Mouse (Mus musculus) lung, embryonic 14.5 days (tissue): ENCODE measurements at regions not wholly inside any gene's neighbourhood (a gene's known extent, or its start where the extent isn't known, plus 50 kb on each side); places are given as distances from the start of the nearest gene placed in this dataset.

Source experiments
- ATAC-seq: fragments of 200-750 bp; cut with Nextera tagmentation; 2 replicates; pipeline ENCODE4 v1.8.0; 2017; ENCODE audit warnings: mild to moderate bottlenecking, moderate TSS enrichment, moderate library complexity; ENCODE audit not compliant: insufficient read depth
- DNase-seq: peaks from one replicate; pipeline ENCODE4 v3.0.0-alpha.2; 2015
- H3K27ac ChIP-seq: fragments of 300-500 bp; sonication (generic); 2 replicates; pipeline ENCODE4 v1.5.1; 2014; ENCODE audit warnings: low read depth, mild to moderate bottlenecking, moderate library complexity
- H3K27me3 ChIP-seq: fragments of 300-500 bp; sonication (generic); 2 replicates; pipeline ENCODE4 v1.6.1; 2014; ENCODE audit warnings: low read length, control low read depth; ENCODE audit not compliant: insufficient read depth
- H3K36me3 ChIP-seq: fragments of 300-500 bp; sonication (generic); 2 replicates; pipeline ENCODE4 v1.6.1; 2014; ENCODE audit warnings: control low read depth; ENCODE audit not compliant: insufficient read depth
- H3K4me1 ChIP-seq: fragments of 300-500 bp; sonication (generic); 2 replicates; pipeline ENCODE4 v1.6.1; 2014; ENCODE audit warnings: antibody characterized with exemption, control low read depth; ENCODE audit not compliant: insufficient read depth
- H3K4me2 ChIP-seq: fragments of 300-500 bp; sonication (generic); 2 replicates; pipeline ENCODE4 v1.6.1; 2014; ENCODE audit warnings: mild to moderate bottlenecking
- H3K4me3 ChIP-seq: fragments of 300-500 bp; sonication (generic); 2 replicates; pipeline ENCODE4 v1.5.1; 2014; ENCODE audit warnings: low read depth, low read length
- H3K9ac ChIP-seq: fragments of 300-500 bp; sonication (generic); 2 replicates; pipeline ENCODE4 v1.6.1; 2014
- H3K9me3 ChIP-seq: fragments of 300-500 bp; sonication (generic); 2 replicates; pipeline ENCODE4 v1.6.1; 2016; ENCODE audit warnings: low read depth, low read length, control low read depth
- CTCF ChIP-seq: IDR thresholded peaks from 2 replicates; pipeline ENCODE4 v1.5.1; 2016; ENCODE audit warnings: antibody characterized with exemption, low read depth
- WGBS: fragments of 180-500 bp; shearing (Covaris S2); extraction: QIAGEN DNeasy Blood & Tissue Kit; methylation state at CpG from one replicate; pipeline ENCODE4 v1.1.7; 2014; 5-methylcytosine and 5-hydroxymethylcytosine counted together

GRCm38 (mm10) chr13:35079685-35080084, 52.8 kb upstream of the Eci2 start:
- no peak for ATAC-seq

GRCm38 (mm10) chr13:35085386-35085785, 58.5 kb upstream of the Eci2 start:
- Histone ChIP-seq H3K9me3 (no peaks in the 10 kb centered on the region), H3K4me1 (no peaks in the 10 kb centered on the region), H3K4me2 (no peak overlapping the region), H3K27ac (no peak overlapping the region), H3K4me3 (no peak overlapping the region), H3K36me3 (no peaks in the 10 kb centered on the region), H3K27me3 (no peaks in the 10 kb centered on the region), H3K9ac (no peak overlapping the region)
- TF ChIP-seq CTCF: 0 out of 2 replicates have a peak, but pooled peaks have one; percentile 22
- ATAC-seq (no peak), DNase-seq (no peak)
- 65% methylated on average over 3 of the region's 3 CpGs for WGBS

More at GRCm38 (mm10) chr13:35079685-35080084, 52.8 kb upstream of the Eci2 start:
- 64% methylated on average over 2 of the region's 2 CpGs for WGBS
- no peak overlapping the region for H3K9ac ChIP-seq
- H3K4me2 ChIP-seq: no peak overlapping the region
- H3K27me3 ChIP-seq: no peaks in the 10 kb centered on the region
- no peak overlapping the region for H3K4me3 ChIP-seq
- no peaks in the 10 kb centered on the region for H3K9me3 ChIP-seq
- H3K27ac ChIP-seq: no peak overlapping the region
- no peak for TF ChIP-seq CTCF
- DNase-seq: no peak
- no peaks in the 10 kb centered on the region for H3K36me3 ChIP-seq
- no peaks in the 10 kb centered on the region for H3K4me1 ChIP-seq

- Histone ChIP-seq H3K4me2 (no peak overlapping the region), H3K36me3 (no peaks in the 10 kb centered on the region), H3K4me3 (no peak overlapping the region), H3K9ac (no peak overlapping the region), H3K27ac (no peak overlapping the region), H3K9me3 (no peaks in the 10 kb centered on the region), H3K27me3 (no peaks in the 10 kb centered on the region), H3K4me1 (no peaks in the 10 kb centered on the region)
- 70% methylated on average over 6 of the region's 6 CpGs for WGBS
- DNase-seq: peak; percentile 32
- no peak for ATAC-seq
- TF ChIP-seq CTCF: no peak
Observed at GRCm38 (mm10) chr13:35087246-35088040, 60.5 kb upstream of the Eci2 start.

GRCm38 (mm10) chr13:35091155-35091554, 64.3 kb upstream of the Eci2 start:
- Histone ChIP-seq H3K27ac (no peak overlapping the region), H3K9ac (no peak overlapping the region), H3K4me3 (no peak overlapping the region), H3K9me3 (no peaks in the 10 kb centered on the region), H3K27me3 (no peaks in the 10 kb centered on the region), H3K4me2 (no peak overlapping the region), H3K36me3 (no peaks in the 10 kb centered on the region), H3K4me1 (no peaks in the 10 kb centered on the region)
- DNase-seq: no peak
- WGBS: 71% methylated on average over 3 of the region's 3 CpGs
- no peak for TF ChIP-seq CTCF
- no peak for ATAC-seq

- no peak for ATAC-seq
- Histone ChIP-seq H3K9me3 (no peaks in the 10 kb centered on the region), H3K4me3 (no peak overlapping the region), H3K27ac (no peak overlapping the region), H3K4me1 (no peaks in the 10 kb centered on the region), H3K27me3 (no peaks in the 10 kb centered on the region), H3K4me2 (no peak overlapping the region), H3K9ac (no peak overlapping the region), H3K36me3 (no peaks in the 10 kb centered on the region)
- peak; percentile 63 for DNase-seq
- 35% methylated on average over 1 of the region's 1 CpGs for WGBS
- TF ChIP-seq CTCF: peak; percentile 44
Observed at GRCm38 (mm10) chr13:35119782-35120181, 92.9 kb upstream of the Eci2 start.

- no peak for TF ChIP-seq CTCF
Observed at GRCm38 (mm10) chr13:35129475-35129874, 102.6 kb upstream of the Eci2 start.

GRCm38 (mm10) chr13:35131272-35132185, 104.6 kb upstream of the Eci2 start:
- WGBS: 68% methylated on average over 8 of the region's 8 CpGs
- Histone ChIP-seq H3K4me3 (no peak overlapping the region), H3K27me3 (no peaks in the 10 kb centered on the region)

More at GRCm38 (mm10) chr13:35129475-35129874, 102.6 kb upstream of the Eci2 start:
- H3K27me3 ChIP-seq: no peaks in the 10 kb centered on the region
- H3K36me3 ChIP-seq: no peaks in the 10 kb centered on the region
- H3K27ac ChIP-seq: no peak overlapping the region
- H3K4me3 ChIP-seq: no peak overlapping the region
- H3K9me3 ChIP-seq: no peaks in the 10 kb centered on the region
- H3K4me1 ChIP-seq: no peaks in the 10 kb centered on the region
- H3K4me2 ChIP-seq: no peak overlapping the region
- ATAC-seq: no peak
- WGBS: 24% methylated on average over 2 of the region's 2 CpGs
- DNase-seq: no peak
- no peak overlapping the region for H3K9ac ChIP-seq

More at GRCm38 (mm10) chr13:35131272-35132185, 104.6 kb upstream of the Eci2 start:
- H3K4me1 ChIP-seq: no peaks in the 10 kb centered on the region
- no peak overlapping the region for H3K9ac ChIP-seq
- no peak overlapping the region for H3K27ac ChIP-seq
- no peak overlapping the region for H3K4me2 ChIP-seq
- H3K36me3 ChIP-seq: no peaks in the 10 kb centered on the region
- no peak for TF ChIP-seq CTCF
- ATAC-seq: no peak
- H3K9me3 ChIP-seq: no peaks in the 10 kb centered on the region
- no peak for DNase-seq
